Mouse (Mus musculus): Measurements from ENCODE around the gene Hsd17b13.

DNA sequence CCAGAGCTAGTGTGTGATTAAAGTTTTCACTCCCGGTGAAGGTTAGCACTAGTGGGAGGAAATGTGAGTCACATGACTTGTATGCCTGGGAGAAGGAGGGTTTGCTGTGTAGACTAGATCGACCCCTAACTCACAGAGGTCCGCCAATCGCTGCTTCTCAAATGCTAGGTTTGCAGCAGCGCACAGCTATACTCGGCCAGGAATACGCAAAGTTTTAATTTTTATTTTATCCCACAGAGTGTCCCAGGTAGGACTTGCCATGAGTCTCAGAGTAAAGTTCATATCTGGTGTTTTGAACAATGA lies 37.9 kb downstream of the Hsd17b13 start:
- TF ChIP-seq POLR2A (IDR thresholded peaks at IDR 0.05; ENCODE audit: low read depth, low read length) = no peak
- TF ChIP-seq CTCF (conservative IDR thresholded peaks at IDR 0.05; ENCODE audit: insufficient read depth, insufficient read length, low read depth, low read length) = no peak

Data from kidney, adult 2 months (tissue).